Mouse (Mus musculus) small intestine, adult 2 months (tissue): ENCODE measurements around the gene Cflar. TPM values are rescaled to one million over a fixed set of nuclear protein-coding genes. Genes with fewer than 3 reads are reported as not detected.
A peak's percentile ranks its signal among the peaks of the same experiment; 100 is the strongest.

Experiments
- H3K27ac ChIP-seq: fragments of 200-500 bp; 2 replicates; pipeline ENCODE4 v1.5.1; 2012; ENCODE audit warnings: low read depth, low read length, control low read depth, inconsistent platforms; ENCODE audit not compliant: insufficient read depth
- H3K27me3 ChIP-seq: fragments of 200-500 bp; 2 replicates; pipeline ENCODE4 v1.6.1; 2012; ENCODE audit warnings: mild to moderate bottlenecking, moderate library complexity, low read length, inconsistent platforms; ENCODE audit not compliant: control insufficient read depth, insufficient read depth
- H3K36me3 ChIP-seq: fragments of 200-500 bp; 2 replicates; pipeline ENCODE4 v1.6.1; 2012; ENCODE audit warnings: mild to moderate bottlenecking, low read length, control low read depth, inconsistent platforms; ENCODE audit not compliant: control insufficient read depth, insufficient read depth
- H3K4me1 ChIP-seq: fragments of 200-500 bp; 2 replicates; pipeline ENCODE4 v1.6.1; 2012; ENCODE audit warnings: low read length, inconsistent platforms, mixed read lengths; ENCODE audit not compliant: control insufficient read depth, insufficient read depth, insufficient read length
- H3K4me3 ChIP-seq: fragments of 200-500 bp; 2 replicates; pipeline ENCODE4 v1.5.1; 2012; ENCODE audit warnings: low read depth, mild to moderate bottlenecking, control low read depth, inconsistent platforms, low read length, moderate library complexity
- CTCF ChIP-seq: fragments of 200-500 bp; IDR thresholded peaks from 2 replicates; pipeline ENCODE4 v1.5.1; 2012; ENCODE audit warnings: low read depth, mild to moderate bottlenecking, control low read depth, inconsistent platforms, low read length, moderate library complexity, mixed read lengths; ENCODE audit not compliant: insufficient replicate concordance, insufficient read length; ENCODE audit errors: extremely low read depth
- POLR2A ChIP-seq: fragments of 200-500 bp; IDR thresholded peaks from 2 replicates; pipeline ENCODE4 v1.6.1; 2012; ENCODE audit warnings: low read depth, mild to moderate bottlenecking, control low read depth, inconsistent platforms, low read length, moderate library complexity
- WGBS: fragments of 180-500 bp; shearing (Covaris S2); methylation state at CpG from one replicate; pipeline ENCODE4 v1.1.7; 2018; 5-methylcytosine and 5-hydroxymethylcytosine counted together
- polyA plus RNA-seq: library from polyadenylated mRNA; depleted of rRNA; stranded (reverse); fragments of >200 nt; gene quantifications from 2 replicates; pipeline ENCODE4 v1.2.3, GENCODE M21; 2012

Gene Cflar
- polyA plus RNA-seq, 1 experiment, result 29.5 TPM

DNA sequence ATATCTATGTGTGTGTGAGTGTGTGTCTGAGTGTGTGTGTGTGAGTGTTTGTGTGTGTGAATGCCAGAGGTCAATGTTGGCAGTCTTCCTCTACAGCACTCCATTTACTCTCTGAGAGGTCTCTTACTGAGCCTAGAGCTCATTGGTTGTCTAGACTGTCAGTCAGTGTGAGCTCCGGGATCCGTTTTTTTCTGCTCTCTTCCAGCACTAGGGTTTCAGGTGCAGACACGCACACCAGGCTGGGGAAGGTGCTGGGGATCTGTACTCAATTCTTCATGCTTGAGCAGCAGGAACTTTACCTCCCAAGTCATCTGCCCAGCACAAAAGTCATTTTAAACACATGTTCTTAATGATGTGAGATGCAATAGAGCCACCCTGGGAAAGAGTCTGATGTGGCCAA is 60.8 kb downstream of the Cflar start:
- Histone ChIP-seq H3K4me1 (peaks cover 7% of the 10 kb centered on the region), H3K27me3 (no peaks in the 10 kb centered on the region), H3K36me3 (no peaks in the 10 kb centered on the region), H3K27ac (no peak overlapping the region), H3K4me3 (no peak overlapping the region)
- WGBS, result 81% methylated on average over 3 of the region's 3 CpGs
- TF ChIP-seq CTCF (no peak), POLR2A (no peak)

DNA sequence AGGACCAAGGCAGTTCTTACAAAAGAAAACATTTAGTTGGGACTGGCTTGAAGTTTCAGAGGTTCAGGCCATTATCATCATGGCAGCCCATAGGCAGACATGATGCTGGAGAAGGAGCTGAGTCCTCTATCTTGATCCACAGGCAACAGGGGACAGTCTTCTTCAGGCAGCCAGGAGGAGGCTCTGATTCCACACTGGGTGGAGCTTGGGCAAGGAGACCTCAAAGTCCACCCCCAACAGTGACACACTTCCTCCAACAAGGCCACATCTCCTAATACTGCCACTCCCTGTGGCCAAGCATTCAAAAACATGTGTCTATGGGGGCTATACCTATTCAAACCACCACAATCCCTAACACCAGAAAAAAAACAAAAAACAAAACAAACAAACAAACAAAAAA is 62.0 kb downstream of the Cflar start:
- Histone ChIP-seq H3K27ac (0 out of 2 replicates have a peak overlapping the region, but pooled peaks have one; percentile 21), H3K27me3 (no peaks in the 10 kb centered on the region), H3K4me1 (peaks cover 10% of the 10 kb centered on the region), H3K36me3 (no peaks in the 10 kb centered on the region), H3K4me3 (no peak overlapping the region)
- no peak for TF ChIP-seq POLR2A
- TF ChIP-seq CTCF, result no peak

DNA sequence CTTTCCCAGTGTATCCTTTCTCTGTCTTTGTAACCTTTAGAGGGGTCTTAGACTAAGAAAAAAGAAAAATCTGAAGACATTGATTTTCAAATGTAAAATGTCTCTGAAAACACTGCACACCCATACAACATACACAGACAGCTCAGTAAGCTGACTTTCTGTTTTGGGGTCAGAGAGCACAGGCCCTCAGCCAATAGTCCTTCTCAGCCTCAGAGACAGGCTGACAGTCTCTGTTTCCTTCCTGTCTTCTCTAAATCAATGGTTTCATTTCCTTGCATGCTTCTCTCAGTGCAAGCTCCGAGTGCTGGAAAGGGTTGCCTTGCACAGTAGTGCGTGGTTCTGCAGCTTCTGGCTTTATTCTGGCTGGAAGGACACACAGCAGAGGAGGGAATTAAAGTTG is 62.6 kb downstream of the Cflar start:
- TF ChIP-seq POLR2A (no peak), CTCF (no peak)

GRCm38 (mm10) chr1:58775361-58775760 is 64.1 kb downstream of the Cflar start:
- 96% methylated on average over 5 of the region's 5 CpGs for WGBS
- Histone ChIP-seq H3K27me3 (no peaks in the 10 kb centered on the region), H3K4me1 (peaks cover 16% of the 10 kb centered on the region), H3K4me3 (no peak overlapping the region), H3K36me3 (no peaks in the 10 kb centered on the region), H3K27ac (no peak overlapping the region)
- TF ChIP-seq CTCF, result no peak
- no peak for TF ChIP-seq POLR2A

More for the DNA sequence above, 62.6 kb downstream of the Cflar start:
- H3K27me3 ChIP-seq, result no peaks in the 10 kb centered on the region
- H3K4me1 ChIP-seq, result peaks cover 14% of the 10 kb centered on the region
- 58% methylated on average over 2 of the region's 2 CpGs for WGBS
- no peak overlapping the region for H3K4me3 ChIP-seq
- 0 out of 2 replicates have a peak overlapping the region, but pooled peaks have one; percentile 25 for H3K27ac ChIP-seq
- H3K36me3 ChIP-seq, result no peaks in the 10 kb centered on the region

DNA sequence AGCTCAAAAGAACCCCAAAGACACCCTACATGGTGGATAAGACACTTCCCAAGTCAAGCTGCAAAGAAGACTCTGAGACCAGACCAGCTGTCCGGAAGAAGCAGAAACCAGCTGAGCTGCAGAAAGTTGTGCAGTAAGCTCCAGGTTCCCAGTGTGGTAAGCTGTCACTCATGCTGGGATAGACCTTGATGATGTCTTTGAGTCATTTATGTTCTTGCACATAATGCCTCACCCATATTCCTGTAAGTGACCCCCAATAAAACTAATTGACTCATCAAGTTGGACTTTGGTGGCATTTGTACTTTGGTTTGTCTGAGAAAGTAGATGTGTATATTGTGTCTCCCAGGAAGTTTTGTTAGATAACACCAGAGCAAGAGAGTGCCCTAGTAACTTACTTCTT is 66.3 kb downstream of the Cflar start:
- Histone ChIP-seq H3K27ac (peak overlapping the region; percentile 68), H3K27me3 (no peaks in the 10 kb centered on the region), H3K4me1 (peaks cover 16% of the 10 kb centered on the region), H3K36me3 (no peaks in the 10 kb centered on the region), H3K4me3 (no peak overlapping the region)
- 39% methylated on average over 1 of the region's 1 CpGs for WGBS
- no peak for TF ChIP-seq CTCF
- TF ChIP-seq POLR2A, result no peak

DNA sequence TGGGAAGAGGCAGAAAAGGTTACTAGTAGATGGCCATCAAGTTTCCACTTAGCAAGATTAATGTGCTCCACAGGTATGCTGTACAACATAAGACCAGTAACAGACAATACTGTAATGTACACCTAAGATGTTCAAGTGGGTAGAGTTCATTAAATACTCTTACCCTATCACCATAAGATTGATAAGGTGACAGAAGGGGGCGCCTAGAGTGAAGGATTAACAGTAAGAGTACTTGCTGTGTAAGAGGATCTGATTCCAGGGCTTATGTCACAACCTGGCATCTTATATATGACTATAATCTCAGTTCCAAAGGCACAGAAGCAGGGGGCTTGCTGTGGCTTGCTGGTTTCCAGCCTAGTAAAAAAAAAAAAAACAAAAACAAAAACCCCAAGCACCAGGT is 66.9 kb downstream of the Cflar start:
- Histone ChIP-seq H3K4me3 (no peak overlapping the region), H3K4me1 (peaks cover 14% of the 10 kb centered on the region), H3K36me3 (no peaks in the 10 kb centered on the region), H3K27me3 (no peaks in the 10 kb centered on the region), H3K27ac (0 out of 2 replicates have a peak overlapping the region, but pooled peaks have one; percentile 47)
- TF ChIP-seq CTCF (no peak), POLR2A (no peak)
- 8% methylated on average over 1 of the region's 1 CpGs for WGBS

- WGBS, result 63% methylated on average over 2 of the region's 2 CpGs
- no peaks in the 10 kb centered on the region for H3K36me3 ChIP-seq
Observed at GRCm38 (mm10) chr1:58786276-58786675, 75.0 kb downstream of the Cflar start.

More at GRCm38 (mm10) chr1:58786276-58786675, 75.0 kb downstream of the Cflar start:
- H3K4me3 ChIP-seq, result no peak overlapping the region
- H3K4me1 ChIP-seq, result peaks cover 9% of the 10 kb centered on the region; the same call in 1 of the 2 replicates
- no peaks in the 10 kb centered on the region for H3K27me3 ChIP-seq
- TF ChIP-seq CTCF, result no peak
- TF ChIP-seq POLR2A, result no peak
- H3K27ac ChIP-seq, result no peak overlapping the region
